Mouse (Mus musculus) lung, postnatal 0 days (tissue): ENCODE data around the gene Canx. TPM values are rescaled to one million over a fixed set of nuclear protein-coding genes. Genes with fewer than 3 reads are reported as not detected.
"Not testable (repeated sequence)": the region's sequence is repeated elsewhere in the genome, so short reads cannot be mapped to it uniquely, and the experiment has no call there.

Experiments
- ATAC-seq: fragments of 200-750 bp; cut with Nextera tagmentation; 2 replicates; pipeline ENCODE4 v1.8.0; 2017; ENCODE audit warnings: moderate library complexity
- DNase-seq: peaks from one replicate; pipeline ENCODE4 v3.0.0-alpha.2; 2016; ENCODE audit warnings: low spot score
- H3K27ac ChIP-seq: fragments of 300-500 bp; sonication (generic); 2 replicates; pipeline ENCODE4 v1.5.1; 2014; ENCODE audit warnings: antibody characterized with exemption, mild to moderate bottlenecking, low read length, mixed read lengths
- H3K27me3 ChIP-seq: fragments of 300-500 bp; sonication (generic); replicated peaks from 2 replicates; pipeline ENCODE4 v1.6.1; 2014; ENCODE audit warnings: low read length, mixed read lengths; ENCODE audit not compliant: insufficient read depth
- H3K36me3 ChIP-seq: fragments of 300-500 bp; sonication (generic); 2 replicates; pipeline ENCODE4 v1.6.1; 2014; ENCODE audit warnings: low read length, mixed read lengths; ENCODE audit not compliant: insufficient read depth
- H3K4me1 ChIP-seq: fragments of 300-500 bp; sonication (generic); 2 replicates; pipeline ENCODE4 v1.6.1; 2014; ENCODE audit warnings: antibody characterized with exemption, low read depth, low read length, mixed read lengths; ENCODE audit not compliant: insufficient read depth
- H3K4me2 ChIP-seq: fragments of 300-500 bp; sonication (generic); replicated peaks from 2 replicates; pipeline ENCODE4 v1.6.1; 2014; ENCODE audit warnings: low read depth, mild to moderate bottlenecking, low read length, moderate library complexity, mixed read lengths
- H3K4me3 ChIP-seq: fragments of 300-500 bp; sonication (generic); 2 replicates; pipeline ENCODE4 v1.5.1; 2014; ENCODE audit warnings: low read depth, low read length
- H3K9ac ChIP-seq: fragments of 300-500 bp; sonication (generic); replicated peaks from 2 replicates; pipeline ENCODE4 v1.6.1; 2014; ENCODE audit warnings: low read depth, mild to moderate bottlenecking
- H3K9me3 ChIP-seq: fragments of 300-500 bp; sonication (generic); 2 replicates; pipeline ENCODE4 v1.6.1; 2016; ENCODE audit warnings: low read length, mixed read lengths
- CTCF ChIP-seq: IDR thresholded peaks from 2 replicates; pipeline ENCODE4 v1.5.1; 2016; ENCODE audit warnings: antibody characterized with exemption, mild to moderate bottlenecking
- EP300 ChIP-seq: IDR thresholded peaks from 2 replicates; pipeline ENCODE4 v1.6.1; 2016; ENCODE audit warnings: antibody characterized with exemption, mild to moderate bottlenecking, control low read depth
- WGBS: fragments of 180-500 bp; shearing (Covaris S2); extraction: QIAGEN DNeasy Blood & Tissue Kit; methylation state at CpG from one replicate; pipeline ENCODE4 v1.1.7; 2014; 5-methylcytosine and 5-hydroxymethylcytosine counted together
- polyA plus RNA-seq: library from polyadenylated mRNA; unstranded; fragments of >200 nt; fragmentation: Nextera tagmentation; extraction: Ambion mirVana; gene quantifications from 2 replicates; pipeline ENCODE4 v1.2.1, GENCODE M21; 2015

Canx gene
- polyA plus RNA-seq, 1 experiment from 2014 or later, result 168 TPM

GRCm38 (mm10) chr11:50326302-50326966 lies 961 bp upstream of the Canx start:
- Histone ChIP-seq H3K9me3 (no peaks in the 10 kb centered on the region), H3K27ac (peak overlapping the region; percentile 84), H3K27me3 (no peaks in the 10 kb centered on the region), H3K9ac (peak overlapping the region; percentile 61), H3K4me2 (peak overlapping the region; percentile 67), H3K4me3 (peak overlapping the region; percentile 90), H3K4me1 (peaks cover 11% of the 10 kb centered on the region; the same call in 1 of the 2 replicates), H3K36me3 (no peaks in the 10 kb centered on the region)
- WGBS, result 2% methylated on average over 7 of the region's 7 CpGs
- no peak for DNase-seq
- ATAC-seq, result no peak
- TF ChIP-seq EP300, result no peak
- TF ChIP-seq CTCF, result no peak

DNA sequence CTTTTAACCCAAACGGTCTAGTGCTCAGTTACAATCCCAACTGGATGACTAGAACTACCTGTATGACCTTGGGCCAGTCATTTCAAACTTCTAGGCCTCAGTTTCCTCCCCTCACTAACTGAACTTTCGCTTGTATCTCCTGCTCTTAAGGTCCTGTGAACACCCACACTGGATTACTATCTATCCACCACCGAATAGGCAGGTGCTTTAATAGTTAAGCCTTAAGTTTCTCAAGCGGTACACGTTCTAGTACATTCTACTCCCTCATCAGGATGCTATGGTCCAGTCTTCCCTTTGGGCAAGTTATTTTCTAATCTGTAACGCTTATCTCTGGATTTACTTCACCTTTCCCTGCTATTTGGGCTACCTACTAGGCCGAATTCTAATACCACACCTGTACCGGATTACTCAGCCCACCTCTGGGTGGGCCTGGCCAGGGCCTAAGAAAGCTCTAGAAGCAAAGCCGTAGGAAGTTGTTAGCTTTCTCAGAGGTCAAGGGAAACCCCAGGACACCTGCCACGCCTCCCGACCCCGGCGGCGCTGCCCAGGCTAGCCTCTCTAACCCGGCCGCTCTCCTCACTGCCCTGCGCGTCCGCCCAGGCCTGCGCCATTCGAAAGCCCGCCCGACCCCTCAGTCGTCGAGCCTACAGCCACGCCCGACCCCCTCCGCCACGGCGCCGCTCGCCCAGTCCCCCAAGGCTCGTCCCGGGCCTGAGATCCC lies 562 bp downstream of the Canx start:
- TF ChIP-seq EP300, result no peak
- Histone ChIP-seq H3K9me3 (no peaks in the 10 kb centered on the region), H3K9ac (peak overlapping the region; percentile 89), H3K4me2 (peak overlapping the region; percentile 73), H3K27me3 (no peaks in the 10 kb centered on the region), H3K4me3 (peak overlapping the region; percentile 90), H3K4me1 (peaks cover 11% of the 10 kb centered on the region; the same call in 1 of the 2 replicates), H3K27ac (peak overlapping the region; percentile 93), H3K36me3 (no peaks in the 10 kb centered on the region)
- 7% methylated on average over 32 of the region's 34 CpGs for WGBS
- DNase-seq (no peak), ATAC-seq (peak; percentile 55)

GRCm38 (mm10) chr11:50323843-50324242 lies 1.6 kb downstream of the Canx start:
- no peak overlapping the region for H3K27ac ChIP-seq
- peak overlapping the region; percentile 73 for H3K4me2 ChIP-seq
- H3K27me3 ChIP-seq, result no peaks in the 10 kb centered on the region
- ATAC-seq, result no peak
- no peaks in the 10 kb centered on the region for H3K36me3 ChIP-seq
- WGBS, result 17% methylated on average over 1 of the region's 1 CpGs
- no peaks in the 10 kb centered on the region for H3K9me3 ChIP-seq
- DNase-seq, result no peak
- TF ChIP-seq EP300 (no peak), CTCF (no peak)
- H3K4me3 ChIP-seq, result 0 out of 2 replicates have a peak overlapping the region, but pooled peaks have one; percentile 90
- H3K9ac ChIP-seq, result peak overlapping the region; percentile 89; the same call in 1 of the 2 replicates
- peaks cover 11% of the 10 kb centered on the region; the same call in 1 of the 2 replicates for H3K4me1 ChIP-seq

GRCm38 (mm10) chr11:50322345-50322744 lies 3.1 kb downstream of the Canx start:
- Histone ChIP-seq H3K4me3 (no peak overlapping the region), H3K4me2 (no peak overlapping the region), H3K27ac (no peak overlapping the region), H3K9ac (no peak overlapping the region), H3K4me1 (peaks cover 11% of the 10 kb centered on the region; the same call in 1 of the 2 replicates), H3K9me3 (no peaks in the 10 kb centered on the region), H3K27me3 (no peaks in the 10 kb centered on the region), H3K36me3 (no peaks in the 10 kb centered on the region)
- ATAC-seq (no peak), DNase-seq (no peak)
- TF ChIP-seq CTCF (no peak), EP300 (no peak)

DNA sequence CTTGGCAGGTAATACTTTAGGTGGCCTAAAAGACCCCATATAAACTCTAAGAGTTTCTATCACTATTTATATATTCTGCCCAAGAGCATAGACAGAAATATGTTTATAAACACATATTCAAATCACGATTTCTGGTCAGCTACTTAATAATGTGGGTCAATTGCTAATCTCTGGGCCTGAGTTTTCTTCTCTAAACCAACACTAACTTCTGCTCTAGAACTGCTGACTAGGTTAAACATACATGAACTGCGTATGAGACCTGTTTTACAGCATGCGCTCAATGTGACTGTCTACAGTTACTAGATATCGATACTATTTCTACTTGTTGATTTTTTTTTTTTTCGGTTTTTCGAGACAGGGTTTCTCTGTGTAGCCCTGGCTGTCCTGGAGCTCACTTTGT lies 4.2 kb downstream of the Canx start:
- DNase-seq (no peak), ATAC-seq (no peak)
- no peak overlapping the region for H3K4me3 ChIP-seq
- H3K36me3 ChIP-seq, result no peaks in the 10 kb centered on the region
- H3K27ac ChIP-seq, result no peak overlapping the region
- TF ChIP-seq EP300, result no peak
- no peak for TF ChIP-seq CTCF
- no peaks in the 10 kb centered on the region for H3K27me3 ChIP-seq
- no peak overlapping the region for H3K9ac ChIP-seq
- H3K4me2 ChIP-seq, result no peak overlapping the region
- H3K9me3 ChIP-seq, result no peaks in the 10 kb centered on the region
- 85% methylated on average over 6 of the region's 6 CpGs for WGBS
- H3K4me1 ChIP-seq, result peaks cover 11% of the 10 kb centered on the region; the same call in 1 of the 2 replicates

DNA sequence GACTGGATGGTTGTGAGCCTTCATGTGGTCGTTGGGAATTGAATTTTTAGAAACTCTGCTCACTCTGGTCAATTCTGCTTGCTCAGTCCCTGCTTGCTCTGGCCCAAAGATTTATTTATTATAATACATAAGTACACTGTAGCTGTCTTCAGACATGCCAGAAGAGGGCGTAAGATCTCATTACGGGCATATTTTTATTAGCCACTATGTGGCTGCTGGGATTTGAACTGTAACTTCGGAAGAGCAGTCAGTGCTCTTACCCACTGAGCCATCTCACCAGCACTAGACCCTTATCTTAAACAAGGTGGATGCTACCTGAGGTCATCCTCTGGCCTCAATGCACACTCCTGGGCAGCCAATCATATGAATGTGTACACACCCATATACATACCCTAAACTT lies 6.1 kb downstream of the Canx start:
- H3K9me3 ChIP-seq, ATAC-seq, H3K9ac ChIP-seq, H3K27ac ChIP-seq, H3K4me3 ChIP-seq, H3K27me3 ChIP-seq, H3K36me3 ChIP-seq, H3K4me2 ChIP-seq, H3K4me1 ChIP-seq, DNase-seq: not testable (repeated sequence)
- 69% methylated on average over 4 of the region's 4 CpGs for WGBS
- TF ChIP-seq CTCF, result peak; percentile 34
